Mouse (Mus musculus) limb, embryonic 13.5 days (tissue): Measurements from ENCODE around the gene Ikzf1. TPM values are rescaled to one million over a fixed set of nuclear protein-coding genes. Genes with fewer than 3 reads are reported as not detected.

Experiments used
- ATAC-seq: fragments of 200-750 bp; cut with Nextera tagmentation; 2 replicates; pipeline ENCODE4 v1.8.0; 2017; ENCODE audit warnings: low read depth, moderate number of reproducible peaks, moderate TSS enrichment; ENCODE audit not compliant: low FRiP score
- H3K27ac ChIP-seq: fragments of 300-500 bp; sonication (generic); 2 replicates; pipeline ENCODE4 v1.5.1; 2015; ENCODE audit warnings: inconsistent platforms, mild to moderate bottlenecking, moderate library complexity
- H3K27me3 ChIP-seq: fragments of 300-500 bp; sonication (generic); 2 replicates; pipeline ENCODE4 v1.6.1; 2015; ENCODE audit warnings: mild to moderate bottlenecking, inconsistent platforms
- H3K36me3 ChIP-seq: fragments of 300-500 bp; sonication (generic); 2 replicates; pipeline ENCODE4 v1.6.1; 2015; ENCODE audit warnings: inconsistent platforms, mild to moderate bottlenecking, moderate library complexity
- H3K4me1 ChIP-seq: fragments of 300-500 bp; sonication (generic); 2 replicates; pipeline ENCODE4 v1.6.1; 2015; ENCODE audit warnings: inconsistent platforms
- H3K4me2 ChIP-seq: fragments of 300-500 bp; sonication (generic); replicated peaks from 2 replicates; pipeline ENCODE4 v1.6.1; 2015; ENCODE audit warnings: inconsistent platforms, mild to moderate bottlenecking, moderate library complexity
- H3K4me3 ChIP-seq: fragments of 300-500 bp; sonication (generic); 2 replicates; pipeline ENCODE4 v1.5.1; 2015; ENCODE audit warnings: moderate library complexity, mild to moderate bottlenecking, inconsistent platforms
- H3K9ac ChIP-seq: fragments of 300-500 bp; sonication (generic); 2 replicates; pipeline ENCODE4 v1.6.1; 2015; ENCODE audit warnings: mild to moderate bottlenecking, inconsistent platforms
- H3K9me3 ChIP-seq: fragments of 300-500 bp; sonication (generic); 2 replicates; pipeline ENCODE4 v1.6.1; 2016; ENCODE audit warnings: inconsistent platforms
- WGBS: fragments of 180-500 bp; shearing (Covaris S2); methylation state at CpG from one replicate; pipeline ENCODE4 v1.1.7; 2015; 5-methylcytosine and 5-hydroxymethylcytosine counted together
- polyA plus RNA-seq: library from polyadenylated mRNA; unstranded; fragments of >200 nt; fragmentation: Nextera tagmentation; extraction: Ambion mirVana; gene quantifications from 2 replicates; pipeline ENCODE4 v1.2.1, GENCODE M21; 2015

The Ikzf1 gene
- polyA plus RNA-seq, 1 experiment from 2014 or later: 1.5 TPM

DNA sequence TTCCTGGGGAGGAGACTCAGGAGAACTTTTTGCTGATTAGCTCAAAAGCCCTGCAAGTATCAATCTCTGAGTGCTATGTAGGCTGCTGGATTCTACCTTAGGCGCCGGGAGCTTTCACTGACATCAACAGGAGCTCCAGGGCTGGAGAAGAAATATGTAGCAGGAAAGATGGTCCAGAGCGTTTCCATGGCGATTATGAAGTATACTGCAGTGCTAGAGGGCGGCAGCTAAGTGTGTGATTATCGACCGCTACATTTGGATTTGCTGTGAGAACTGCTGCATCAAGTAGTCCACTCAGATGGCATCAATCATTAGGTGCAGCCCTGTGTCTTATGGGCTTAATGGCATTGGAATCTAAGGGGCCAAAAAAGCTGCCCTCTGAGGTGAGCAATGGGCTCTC, 7.6 kb upstream of the Ikzf1 start:
- no peak for ATAC-seq
- no peaks in the 10 kb centered on the region for H3K4me1 ChIP-seq
- H3K9me3 ChIP-seq: no peaks in the 10 kb centered on the region

DNA sequence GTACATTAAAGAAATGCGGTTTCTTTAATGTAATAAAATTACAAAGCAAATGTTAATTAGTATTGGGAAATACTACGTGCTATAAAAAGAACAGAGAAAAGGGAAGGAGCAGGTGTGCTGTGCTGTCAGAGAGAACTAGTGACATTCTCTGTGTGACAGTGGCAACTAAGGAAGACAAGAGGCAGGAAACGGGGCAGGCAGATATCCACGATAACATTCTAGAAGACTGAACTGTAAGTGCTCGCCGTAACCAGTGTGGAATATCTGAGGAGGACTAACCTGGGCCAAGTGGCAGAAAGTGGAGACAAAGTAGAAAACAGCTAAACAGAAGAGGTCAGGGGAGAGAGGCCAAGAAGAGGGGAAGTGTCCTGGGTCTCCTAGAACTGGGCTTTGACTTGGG, 5.8 kb upstream of the Ikzf1 start:
- no peak for ATAC-seq
- H3K4me1 ChIP-seq: no peaks in the 10 kb centered on the region
- WGBS: 74% methylated on average over 6 of the region's 6 CpGs

More for the DNA sequence above, 7.6 kb upstream of the Ikzf1 start:
- Histone ChIP-seq H3K27ac (no peak overlapping the region), H3K36me3 (no peaks in the 10 kb centered on the region), H3K27me3 (peaks cover 5% of the 10 kb centered on the region; the same call in 1 of the 2 replicates), H3K9ac (no peak overlapping the region), H3K4me3 (no peak overlapping the region), H3K4me2 (no peak overlapping the region)
- whole genome bisulfite sequencing: 83% methylated on average over 7 of the region's 7 CpGs

GRCm38 (mm10) chr11:11684056-11684929, 510 bp upstream of the Ikzf1 start:
- no peak overlapping the region for H3K27ac ChIP-seq
- H3K9me3 ChIP-seq: no peaks in the 10 kb centered on the region
- peak overlapping the region; percentile 64; the same call in 1 of the 2 replicates for H3K4me3 ChIP-seq
- peak overlapping the region; percentile 97; the same call in 1 of the 2 replicates for H3K4me2 ChIP-seq
- H3K9ac ChIP-seq: no peak overlapping the region
- H3K4me1 ChIP-seq: peaks cover 16% of the 10 kb centered on the region
- peaks cover 71% of the 10 kb centered on the region for H3K27me3 ChIP-seq
- H3K36me3 ChIP-seq: no peaks in the 10 kb centered on the region
- peak; percentile 3; the same call in 1 of the 2 replicates for ATAC-seq
- 63% methylated on average over 9 of the region's 9 CpGs for WGBS

More for the DNA sequence above, 5.8 kb upstream of the Ikzf1 start:
- Histone ChIP-seq H3K9ac (no peak overlapping the region), H3K4me3 (no peak overlapping the region), H3K27ac (no peak overlapping the region), H3K4me2 (no peak overlapping the region), H3K36me3 (no peaks in the 10 kb centered on the region), H3K9me3 (no peaks in the 10 kb centered on the region), H3K27me3 (peaks cover 22% of the 10 kb centered on the region)

- peak; percentile 59 for ATAC-seq
- peaks cover 77% of the 10 kb centered on the region for H3K27me3 ChIP-seq
Observed at GRCm38 (mm10) chr11:11685853-11686395, 1.1 kb downstream of the Ikzf1 start.

GRCm38 (mm10) chr11:11686569-11687051, 1.8 kb downstream of the Ikzf1 start:
- Histone ChIP-seq H3K9ac (no peak overlapping the region), H3K4me1 (peaks cover 16% of the 10 kb centered on the region), H3K4me3 (peak overlapping the region; percentile 64), H3K9me3 (no peaks in the 10 kb centered on the region), H3K36me3 (no peaks in the 10 kb centered on the region), H3K4me2 (peak overlapping the region; percentile 97), H3K27me3 (peaks cover 72% of the 10 kb centered on the region), H3K27ac (no peak overlapping the region)
- WGBS: 17% methylated on average over 16 of the region's 16 CpGs
- no peak for ATAC-seq

More at GRCm38 (mm10) chr11:11685853-11686395, 1.1 kb downstream of the Ikzf1 start:
- Histone ChIP-seq H3K4me3 (peak overlapping the region; percentile 64), H3K36me3 (no peaks in the 10 kb centered on the region), H3K4me1 (peaks cover 16% of the 10 kb centered on the region), H3K9me3 (no peaks in the 10 kb centered on the region), H3K4me2 (peak overlapping the region; percentile 97), H3K27ac (no peak overlapping the region), H3K9ac (peak overlapping the region; percentile 50)
- under 1% methylated on average over 58 of the region's 66 CpGs for WGBS

DNA sequence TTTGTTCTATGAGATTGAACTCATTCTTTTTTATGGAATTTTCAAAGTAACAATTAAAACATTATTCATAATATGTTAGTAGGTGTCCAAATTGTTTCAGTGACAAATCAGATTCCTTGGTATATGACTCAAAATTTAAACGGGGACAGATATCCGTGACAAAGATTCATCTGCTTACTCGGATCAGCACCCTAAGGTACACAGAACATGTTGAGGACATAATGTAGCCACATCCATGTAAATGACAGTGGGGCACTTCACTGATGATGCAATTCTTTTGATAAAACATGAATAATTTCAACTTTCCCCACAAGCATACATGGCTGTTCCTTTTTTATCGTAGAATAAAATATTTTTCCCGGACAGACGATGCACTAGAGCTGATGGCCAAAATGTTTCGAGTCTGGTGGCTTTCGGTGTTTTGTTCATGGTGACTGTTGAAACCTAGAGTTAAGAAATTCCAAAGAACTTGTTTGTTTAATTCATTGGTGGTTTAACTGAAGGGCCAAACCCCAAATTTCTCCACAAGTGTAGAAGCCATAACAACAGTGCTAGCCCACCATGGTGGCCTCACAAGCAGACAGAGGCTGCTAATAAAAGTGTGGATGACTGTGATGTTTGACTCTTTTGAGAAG, 2.9 kb downstream of the Ikzf1 start:
- Histone ChIP-seq H3K27me3 (peaks cover 67% of the 10 kb centered on the region), H3K27ac (no peak overlapping the region), H3K9ac (no peak overlapping the region), H3K4me1 (peaks cover 16% of the 10 kb centered on the region), H3K4me2 (no peak overlapping the region), H3K9me3 (no peaks in the 10 kb centered on the region), H3K4me3 (no peak overlapping the region), H3K36me3 (no peaks in the 10 kb centered on the region)
- 93% methylated on average over 8 of the region's 8 CpGs for WGBS
- no peak for ATAC-seq

DNA sequence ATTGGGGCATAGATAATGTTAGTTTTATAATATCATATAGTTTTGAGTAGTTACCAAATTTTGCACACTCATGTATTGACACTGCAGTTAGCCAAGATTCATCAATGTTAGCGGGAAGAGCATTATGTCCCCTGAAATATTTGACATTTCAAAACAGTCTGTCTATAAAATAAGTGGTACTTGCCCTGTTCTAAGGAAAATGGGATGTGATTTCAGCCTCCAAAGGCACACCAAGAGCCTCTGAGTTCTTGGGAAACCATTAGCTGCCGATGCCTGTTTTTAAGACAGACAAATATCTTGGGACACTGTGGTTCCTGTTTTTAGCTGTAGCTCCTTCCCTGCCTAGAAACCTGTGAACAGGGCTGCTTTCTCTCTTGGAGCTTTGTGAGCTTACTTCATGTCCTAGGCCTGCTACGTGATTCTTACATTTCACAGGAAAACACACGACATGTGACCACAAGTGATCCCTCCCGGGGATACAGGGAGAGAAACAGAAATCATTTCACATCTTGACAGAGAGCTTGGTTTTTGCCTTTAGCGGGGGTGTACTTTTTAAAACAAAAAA, 4.0 kb downstream of the Ikzf1 start:
- no peak for ATAC-seq
- Histone ChIP-seq H3K4me1 (peaks cover 16% of the 10 kb centered on the region), H3K9me3 (no peaks in the 10 kb centered on the region), H3K9ac (no peak overlapping the region), H3K4me3 (no peak overlapping the region), H3K27me3 (peaks cover 57% of the 10 kb centered on the region), H3K36me3 (no peaks in the 10 kb centered on the region), H3K4me2 (no peak overlapping the region), H3K27ac (no peak overlapping the region)
- 72% methylated on average over 6 of the region's 6 CpGs for WGBS

DNA sequence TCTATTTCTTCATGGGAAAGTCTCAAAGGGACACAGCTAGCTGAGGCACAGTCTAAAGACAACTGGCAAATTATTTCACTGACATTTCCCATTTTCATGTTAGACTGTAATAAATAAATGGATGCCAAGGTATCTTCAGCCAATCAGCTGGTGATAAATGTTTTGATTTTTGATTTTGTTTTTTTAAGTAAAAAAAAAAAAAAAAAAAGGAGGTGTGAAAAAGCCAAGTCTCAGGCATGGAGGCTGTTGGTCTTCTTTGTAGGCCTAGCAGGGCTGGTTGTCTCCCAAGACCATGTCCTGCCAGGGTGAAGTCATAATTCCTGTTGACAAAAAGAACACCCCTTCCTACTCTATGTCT, 4.9 kb downstream of the Ikzf1 start:
- Histone ChIP-seq H3K27ac (no peak overlapping the region), H3K27me3 (peaks cover 48% of the 10 kb centered on the region), H3K36me3 (no peaks in the 10 kb centered on the region), H3K9me3 (no peaks in the 10 kb centered on the region), H3K9ac (no peak overlapping the region), H3K4me1 (peaks cover 16% of the 10 kb centered on the region), H3K4me3 (no peak overlapping the region), H3K4me2 (no peak overlapping the region)
- no peak for ATAC-seq

GRCm38 (mm10) chr11:11690059-11690844, 5.4 kb downstream of the Ikzf1 start:
- WGBS: 68% methylated on average over 11 of the region's 11 CpGs
- peaks cover 12% of the 10 kb centered on the region for H3K4me1 ChIP-seq
- ATAC-seq: no peak
- H3K9me3 ChIP-seq: no peaks in the 10 kb centered on the region
- no peak overlapping the region for H3K4me2 ChIP-seq
- H3K36me3 ChIP-seq: no peaks in the 10 kb centered on the region
- no peak overlapping the region for H3K4me3 ChIP-seq
- no peak overlapping the region for H3K9ac ChIP-seq
- no peak overlapping the region for H3K27ac ChIP-seq
- peaks cover 42% of the 10 kb centered on the region for H3K27me3 ChIP-seq

GRCm38 (mm10) chr11:11690845-11691196, 6.0 kb downstream of the Ikzf1 start:
- Histone ChIP-seq H3K36me3 (no peaks in the 10 kb centered on the region), H3K4me1 (peaks cover 10% of the 10 kb centered on the region), H3K9me3 (no peaks in the 10 kb centered on the region), H3K4me2 (no peak overlapping the region), H3K9ac (no peak overlapping the region), H3K4me3 (no peak overlapping the region), H3K27ac (no peak overlapping the region), H3K27me3 (peaks cover 37% of the 10 kb centered on the region)
- 91% methylated on average over 8 of the region's 8 CpGs for WGBS
- no peak for ATAC-seq

- no peak overlapping the region for H3K4me2 ChIP-seq
- H3K4me3 ChIP-seq: no peak overlapping the region
- 89% methylated on average over 14 of the region's 14 CpGs for WGBS
- H3K9ac ChIP-seq: no peak overlapping the region
- H3K27me3 ChIP-seq: peaks cover 30% of the 10 kb centered on the region
- no peaks in the 10 kb centered on the region for H3K9me3 ChIP-seq
- no peak overlapping the region for H3K27ac ChIP-seq
- no peak for ATAC-seq
- peaks cover 3% of the 10 kb centered on the region for H3K4me1 ChIP-seq
- H3K36me3 ChIP-seq: no peaks in the 10 kb centered on the region
Observed at GRCm38 (mm10) chr11:11691324-11692058, 6.7 kb downstream of the Ikzf1 start.
